Mouse (Mus musculus) midbrain, embryonic 13.5 days (tissue): ENCODE data around the gene H2afy2. TPM values are rescaled to one million over a fixed set of nuclear protein-coding genes. Genes with fewer than 3 reads are reported as not detected.

Experiments
- ATAC-seq: fragments of 200-750 bp; cut with Nextera tagmentation; 2 replicates; pipeline ENCODE4 v1.8.0; 2017; ENCODE audit warnings: mild to moderate bottlenecking, moderate TSS enrichment, moderate library complexity
- H3K27ac ChIP-seq: fragments of 300-500 bp; sonication (generic); 2 replicates; pipeline ENCODE4 v1.5.1; 2015; ENCODE audit warnings: inconsistent platforms, mild to moderate bottlenecking, moderate library complexity
- H3K27me3 ChIP-seq: fragments of 300-500 bp; sonication (generic); 2 replicates; pipeline ENCODE4 v1.6.1; 2015; ENCODE audit warnings: mild to moderate bottlenecking, inconsistent platforms
- H3K36me3 ChIP-seq: fragments of 300-500 bp; sonication (generic); 2 replicates; pipeline ENCODE4 v1.6.1; 2015; ENCODE audit warnings: mild to moderate bottlenecking, inconsistent platforms
- H3K4me1 ChIP-seq: fragments of 300-500 bp; sonication (generic); replicated peaks from 2 replicates; pipeline ENCODE4 v1.6.1; 2015; ENCODE audit warnings: inconsistent platforms
- H3K4me2 ChIP-seq: fragments of 300-500 bp; sonication (generic); replicated peaks from 2 replicates; pipeline ENCODE4 v1.6.1; 2015; ENCODE audit warnings: moderate library complexity, mild to moderate bottlenecking, inconsistent platforms
- H3K4me3 ChIP-seq: fragments of 300-500 bp; sonication (generic); replicated peaks from 2 replicates; pipeline ENCODE4 v1.5.1; 2015; ENCODE audit warnings: mild to moderate bottlenecking, inconsistent platforms
- H3K9ac ChIP-seq: fragments of 300-500 bp; sonication (generic); replicated peaks from 2 replicates; pipeline ENCODE4 v1.6.1; 2015; ENCODE audit warnings: mild to moderate bottlenecking, inconsistent platforms
- H3K9me3 ChIP-seq: fragments of 300-500 bp; sonication (generic); 2 replicates; pipeline ENCODE4 v1.6.1; 2016; ENCODE audit warnings: mild to moderate bottlenecking, inconsistent platforms
- WGBS: fragments of 180-500 bp; shearing (Covaris S2); methylation state at CpG from one replicate; pipeline ENCODE4 v1.1.7; 2015; 5-methylcytosine and 5-hydroxymethylcytosine counted together
- polyA plus RNA-seq: library from polyadenylated mRNA; unstranded; fragments of >200 nt; fragmentation: Nextera tagmentation; extraction: Ambion mirVana; gene quantifications from 2 replicates; pipeline ENCODE4 v1.2.1, GENCODE M21; 2015

H2afy2 gene
- polyA plus RNA-seq, 1 experiment from 2014 or later = 350 TPM

DNA sequence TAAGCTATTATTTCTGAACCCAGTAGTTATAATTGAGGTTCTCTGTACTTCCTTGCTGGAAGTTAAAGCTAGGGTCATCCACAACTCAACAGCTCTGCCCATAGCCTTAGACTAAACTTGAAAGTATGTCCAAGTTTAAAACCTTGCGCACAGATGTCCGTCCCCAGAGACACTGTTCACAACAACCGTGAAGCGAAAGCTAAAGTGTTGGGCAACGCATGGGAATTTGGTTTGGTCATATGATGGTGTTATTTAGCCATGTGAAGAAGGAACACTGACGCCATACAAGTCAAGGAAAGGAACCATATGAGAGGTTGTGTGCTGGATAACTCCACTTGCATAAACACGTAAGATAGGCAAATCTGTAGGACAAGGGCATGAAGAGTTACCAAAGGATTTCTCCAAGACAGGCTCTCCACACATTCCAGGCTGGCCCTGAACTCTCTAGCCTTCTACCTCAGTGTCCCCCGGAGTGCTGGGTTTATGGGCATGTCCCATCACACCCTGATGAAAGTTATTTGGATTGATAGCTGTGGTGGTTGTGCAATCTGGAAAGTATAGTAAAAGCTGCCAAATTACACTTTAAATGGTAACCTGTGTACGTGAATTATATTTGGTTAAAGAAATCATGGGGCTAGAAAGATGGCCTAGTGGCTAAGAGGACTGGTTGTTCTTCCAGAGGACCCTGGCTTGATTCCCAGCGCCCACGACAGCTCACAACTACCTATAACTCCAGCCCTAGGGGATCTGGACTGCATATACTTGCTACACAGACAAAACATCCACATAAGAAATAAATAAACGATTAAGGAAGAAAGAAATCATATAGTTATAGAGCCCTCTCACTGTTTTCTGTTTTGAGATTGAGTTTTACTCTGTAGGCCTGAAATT, 66.3 kb downstream of the H2afy2 start:
- H3K9me3 ChIP-seq = no peaks in the 10 kb centered on the region
- no peak overlapping the region for H3K4me2 ChIP-seq
- no peak for ATAC-seq
- H3K27ac ChIP-seq = no peak overlapping the region
- 92% methylated on average over 12 of the region's 12 CpGs for whole genome bisulfite sequencing
- H3K36me3 ChIP-seq = no peaks in the 10 kb centered on the region
- H3K27me3 ChIP-seq = peaks cover 22% of the 10 kb centered on the region; the same call in 1 of the 2 replicates
- H3K9ac ChIP-seq = no peak overlapping the region
- H3K4me1 ChIP-seq = peaks cover 10% of the 10 kb centered on the region
- no peak overlapping the region for H3K4me3 ChIP-seq

DNA sequence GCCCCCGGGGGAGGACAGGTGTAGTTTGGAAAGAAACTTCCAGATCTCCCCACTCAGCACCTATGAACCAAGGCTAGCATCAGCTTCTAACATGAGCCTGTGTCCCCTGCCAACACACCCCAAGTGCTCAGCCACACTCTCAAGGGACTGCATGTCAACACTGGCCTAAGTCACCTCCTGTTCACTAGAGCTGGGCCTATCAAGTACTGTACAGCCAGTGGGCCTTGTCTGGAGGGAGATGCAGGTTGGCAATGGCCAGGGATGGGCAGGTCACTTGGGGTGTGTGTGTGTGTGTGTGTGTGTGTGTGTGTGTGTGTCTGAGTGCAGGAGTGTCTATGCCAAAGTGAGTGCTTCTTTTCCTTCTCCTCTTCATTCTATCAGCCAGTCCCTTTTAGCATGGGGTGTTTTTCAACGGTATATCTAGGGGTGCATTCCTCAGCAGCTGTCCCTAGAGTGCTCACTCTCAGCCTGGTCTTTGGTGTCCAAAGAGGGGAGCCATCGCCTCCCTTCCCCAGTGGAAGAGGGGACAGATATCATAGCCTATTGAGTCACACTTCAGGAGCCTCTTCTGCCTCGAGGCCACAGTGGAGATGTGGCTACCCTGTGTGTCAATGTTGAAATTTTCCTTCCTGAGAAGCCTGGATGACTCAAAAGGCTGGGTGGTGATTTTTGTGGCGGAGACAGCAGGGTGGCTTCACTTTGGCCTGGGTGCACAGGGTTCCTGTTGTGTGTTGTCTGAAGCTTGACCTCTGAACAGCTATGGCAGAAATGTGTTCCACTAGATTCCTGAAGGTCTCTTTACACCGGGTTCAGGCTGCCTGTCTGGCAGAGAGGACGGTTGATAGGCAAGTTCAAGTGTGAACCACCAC, 67.7 kb downstream of the H2afy2 start:
- Histone ChIP-seq H3K36me3 (no peaks in the 10 kb centered on the region), H3K9me3 (no peaks in the 10 kb centered on the region), H3K9ac (no peak overlapping the region), H3K4me2 (peak overlapping the region; percentile 87; the same call in 1 of the 2 replicates), H3K4me3 (no peak overlapping the region), H3K27ac (no peak overlapping the region), H3K27me3 (peaks cover 24% of the 10 kb centered on the region; the same call in 1 of the 2 replicates), H3K4me1 (peaks cover 10% of the 10 kb centered on the region)
- WGBS = 77% methylated on average over 7 of the region's 7 CpGs
- ATAC-seq = peak; percentile 47; the same call in 1 of the 2 replicates

DNA sequence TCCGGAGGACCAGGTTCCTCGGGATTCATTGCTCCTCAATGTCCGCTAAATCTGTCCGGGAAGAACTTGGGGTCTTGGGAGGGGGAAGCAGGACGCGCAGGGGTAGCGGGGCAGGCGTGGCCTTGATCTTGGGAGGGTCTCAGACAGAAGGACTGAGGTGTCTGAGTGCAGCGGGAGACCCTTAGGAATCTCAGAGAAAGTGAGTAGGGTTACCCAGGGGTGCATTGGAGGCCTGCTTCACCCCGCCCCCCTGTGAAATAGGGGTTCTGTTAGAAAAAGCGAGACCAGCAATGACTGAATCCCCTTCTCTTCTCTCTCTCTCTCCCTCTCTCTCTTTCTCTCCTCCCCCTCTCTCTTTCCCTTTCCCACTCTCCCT, 68.5 kb downstream of the H2afy2 start:
- Histone ChIP-seq H3K27ac (no peak overlapping the region), H3K9me3 (no peaks in the 10 kb centered on the region), H3K4me3 (peak overlapping the region; percentile 52), H3K4me1 (peaks cover 10% of the 10 kb centered on the region), H3K27me3 (peaks cover 24% of the 10 kb centered on the region; the same call in 1 of the 2 replicates), H3K36me3 (no peaks in the 10 kb centered on the region), H3K4me2 (peak overlapping the region; percentile 87), H3K9ac (peak overlapping the region; percentile 62)
- ATAC-seq = peak; percentile 68
- 4% methylated on average over 11 of the region's 11 CpGs for WGBS

DNA sequence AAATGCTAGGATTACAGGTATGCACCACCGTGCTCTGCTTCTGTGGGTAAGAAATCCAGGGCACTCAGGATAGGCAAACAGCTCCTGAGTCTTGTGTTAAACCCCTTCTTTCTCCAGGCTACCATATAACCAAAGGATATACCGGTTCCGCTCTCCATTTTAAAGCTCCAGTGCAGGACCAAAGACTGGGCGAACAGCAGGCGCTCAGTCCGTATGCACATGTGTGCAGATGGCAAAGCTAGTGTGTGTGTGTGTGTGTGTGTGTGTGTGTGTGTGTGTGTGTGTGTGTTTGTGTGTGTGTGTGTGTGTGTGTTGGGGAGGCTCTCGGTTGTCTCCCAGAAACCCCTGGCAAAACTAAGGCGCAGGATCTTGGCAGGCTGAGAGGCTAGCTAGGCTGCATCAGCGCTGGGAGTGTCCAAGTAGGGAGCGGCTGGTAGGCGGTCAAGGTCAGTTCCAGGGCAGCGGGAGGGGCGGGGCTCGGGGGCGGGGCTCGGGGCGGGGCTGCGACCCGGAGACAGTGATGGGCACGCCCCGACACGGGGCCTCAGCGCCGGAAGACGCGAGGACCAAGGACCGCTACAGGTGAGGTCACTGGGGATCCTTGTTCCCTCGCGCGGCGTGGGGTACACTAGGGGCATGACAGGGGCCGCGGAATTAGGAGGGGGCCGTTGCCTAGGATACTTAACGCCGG, 69.0 kb downstream of the H2afy2 start, which contains the start of gene Aifm2:
Gene Aifm2, plus strand, starts transcription at position 493 of the 691 bp plus-strand sequence.
- Histone ChIP-seq H3K36me3 (no peaks in the 10 kb centered on the region), H3K4me2 (peak within 1 kb of the TSS; percentile 87), H3K27me3 (peaks cover 24% of the 10 kb centered on the region; the same call in 1 of the 2 replicates), H3K4me1 (peaks cover 10% of the 10 kb centered on the region), H3K27ac (no peak within 1 kb of the TSS), H3K9ac (peak within 1 kb of the TSS; percentile 62), H3K4me3 (peak within 1 kb of the TSS; percentile 52), H3K9me3 (no peaks in the 10 kb centered on the region)
- 14% methylated on average over 32 of the region's 36 CpGs for WGBS
- peak; percentile 88 for ATAC-seq

DNA sequence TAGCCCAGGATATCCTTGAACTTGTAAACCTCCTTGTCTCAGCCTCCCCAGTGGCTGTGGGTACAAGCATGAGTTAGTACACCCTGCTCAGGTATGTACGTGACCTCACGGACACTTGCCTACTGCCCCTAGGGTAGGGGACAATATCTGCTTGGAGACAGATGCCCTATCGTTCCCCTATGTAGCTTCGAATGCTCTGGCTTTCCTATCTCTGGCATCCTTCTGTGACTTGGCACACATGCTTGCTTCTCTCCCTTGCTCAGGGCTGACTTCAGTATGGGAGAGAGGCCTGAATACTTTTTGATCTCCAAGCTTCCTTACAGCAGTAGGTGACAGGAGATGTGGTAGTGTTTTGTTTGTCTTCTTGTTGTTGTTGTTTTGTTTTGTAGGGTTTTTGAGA, 69.8 kb downstream of the H2afy2 start:
- Histone ChIP-seq H3K27me3 (peaks cover 24% of the 10 kb centered on the region; the same call in 1 of the 2 replicates), H3K27ac (no peak overlapping the region), H3K9ac (no peak overlapping the region), H3K36me3 (no peaks in the 10 kb centered on the region), H3K4me3 (no peak overlapping the region), H3K4me1 (peaks cover 10% of the 10 kb centered on the region), H3K9me3 (no peaks in the 10 kb centered on the region), H3K4me2 (no peak overlapping the region)
- no peak for ATAC-seq
- 98% methylated on average over 4 of the region's 4 CpGs for WGBS

DNA sequence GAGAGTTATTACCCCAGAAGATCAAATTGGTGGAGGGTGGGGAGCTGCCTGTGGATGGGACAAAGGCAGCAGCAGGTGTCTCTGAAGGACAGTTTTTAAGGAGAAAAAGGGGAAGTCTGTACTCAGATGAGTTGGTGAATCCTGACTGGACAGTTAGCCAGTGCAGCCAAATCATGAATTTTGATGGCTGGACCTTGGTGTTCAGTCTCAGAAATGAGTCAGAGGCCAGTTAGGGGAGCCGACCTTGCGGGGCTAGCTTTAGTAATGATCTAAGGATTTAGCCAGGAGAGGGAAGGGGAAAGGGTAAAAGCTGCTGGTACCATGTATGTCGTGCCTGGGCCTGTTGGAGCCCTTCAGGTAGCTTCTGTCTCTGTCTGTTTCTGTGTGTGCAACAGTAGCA, 70.3 kb downstream of the H2afy2 start:
- H3K9me3 ChIP-seq = no peaks in the 10 kb centered on the region
- H3K36me3 ChIP-seq = no peaks in the 10 kb centered on the region
- no peak overlapping the region for H3K4me2 ChIP-seq
- 75% methylated on average over 3 of the region's 3 CpGs for WGBS
- peaks cover 24% of the 10 kb centered on the region; the same call in 1 of the 2 replicates for H3K27me3 ChIP-seq
- H3K9ac ChIP-seq = no peak overlapping the region
- peaks cover 10% of the 10 kb centered on the region for H3K4me1 ChIP-seq
- H3K4me3 ChIP-seq = no peak overlapping the region
- no peak for ATAC-seq
- H3K27ac ChIP-seq = no peak overlapping the region

DNA sequence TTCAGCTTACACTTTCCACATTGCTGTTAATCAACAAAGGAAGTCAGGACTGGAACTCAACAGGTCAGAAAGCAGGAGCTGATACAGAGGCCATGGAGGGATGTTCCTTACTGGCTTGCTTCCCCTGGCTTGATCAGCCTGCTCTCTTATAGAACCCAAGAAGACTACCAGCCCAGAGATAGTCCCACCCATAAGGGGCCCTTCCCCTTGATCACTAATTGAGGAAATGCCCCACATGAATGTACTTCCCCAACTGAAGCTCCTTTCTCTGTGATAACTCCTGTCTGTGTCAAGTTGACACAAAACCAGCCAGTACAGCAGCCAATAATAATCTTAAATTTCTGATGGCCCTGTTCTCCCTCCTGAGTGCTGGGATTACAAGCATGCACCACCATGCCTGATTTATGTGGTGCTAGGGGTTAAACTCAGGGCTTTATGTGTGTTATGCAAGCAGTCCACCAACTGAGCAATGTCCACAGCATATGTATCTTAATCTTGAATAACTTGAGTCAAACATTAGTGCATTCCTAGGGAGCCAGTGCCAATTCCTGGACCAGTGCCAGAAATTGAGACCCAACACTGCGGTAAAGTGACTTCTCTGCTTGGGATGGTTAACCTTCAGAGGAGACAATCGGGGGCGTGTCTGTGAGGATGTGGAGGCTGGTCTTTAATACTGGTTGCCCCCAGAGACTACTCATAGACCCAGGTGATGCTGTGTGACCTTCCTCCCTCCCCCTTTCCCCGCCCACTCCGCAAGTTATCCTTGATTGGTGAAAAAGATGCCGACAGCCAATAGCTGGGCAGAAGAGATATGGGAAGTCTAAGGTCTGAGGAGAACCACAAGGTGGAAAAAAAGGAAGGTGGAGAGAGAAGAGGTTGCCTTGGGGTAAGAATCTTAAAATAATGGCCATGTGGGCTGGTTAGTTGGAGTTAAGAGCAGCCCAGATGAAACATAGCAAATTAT, 77.3 kb downstream of the H2afy2 start:
- Histone ChIP-seq H3K27me3 (no peaks in the 10 kb centered on the region), H3K4me3 (no peak overlapping the region), H3K9ac (no peak overlapping the region), H3K9me3 (no peaks in the 10 kb centered on the region), H3K36me3 (peaks cover 26% of the 10 kb centered on the region), H3K4me1 (no peaks in the 10 kb centered on the region), H3K4me2 (no peak overlapping the region), H3K27ac (no peak overlapping the region)
- WGBS = 72% methylated on average over 6 of the region's 6 CpGs
- no peak for ATAC-seq

DNA sequence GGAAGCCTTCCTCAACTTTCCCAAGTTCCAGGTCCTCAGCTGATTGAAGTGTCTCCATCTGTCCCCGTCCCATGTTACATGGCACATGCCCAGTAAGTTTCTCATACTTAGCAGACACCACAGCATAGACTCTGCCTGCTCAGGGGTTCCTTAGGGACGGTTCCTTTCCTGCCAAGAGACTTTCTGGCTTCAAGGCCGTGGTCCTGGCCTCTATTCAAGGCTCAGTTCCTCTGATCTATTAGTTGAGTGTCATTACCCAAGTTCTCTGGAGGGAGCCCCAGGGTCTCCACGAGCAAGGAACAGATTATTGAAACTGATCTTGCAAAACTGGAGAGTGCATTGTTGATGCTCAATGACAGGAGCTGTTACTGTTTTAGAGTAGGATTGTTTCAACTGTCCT, 79.3 kb downstream of the H2afy2 start:
- no peak overlapping the region for H3K4me3 ChIP-seq
- no peak overlapping the region for H3K4me2 ChIP-seq
- H3K36me3 ChIP-seq = peaks cover 34% of the 10 kb centered on the region
- WGBS = 80% methylated on average over 4 of the region's 4 CpGs
- H3K4me1 ChIP-seq = no peaks in the 10 kb centered on the region
- ATAC-seq = no peak
- H3K27me3 ChIP-seq = no peaks in the 10 kb centered on the region
- H3K27ac ChIP-seq = no peak overlapping the region
- H3K9ac ChIP-seq = no peak overlapping the region
- no peaks in the 10 kb centered on the region for H3K9me3 ChIP-seq

DNA sequence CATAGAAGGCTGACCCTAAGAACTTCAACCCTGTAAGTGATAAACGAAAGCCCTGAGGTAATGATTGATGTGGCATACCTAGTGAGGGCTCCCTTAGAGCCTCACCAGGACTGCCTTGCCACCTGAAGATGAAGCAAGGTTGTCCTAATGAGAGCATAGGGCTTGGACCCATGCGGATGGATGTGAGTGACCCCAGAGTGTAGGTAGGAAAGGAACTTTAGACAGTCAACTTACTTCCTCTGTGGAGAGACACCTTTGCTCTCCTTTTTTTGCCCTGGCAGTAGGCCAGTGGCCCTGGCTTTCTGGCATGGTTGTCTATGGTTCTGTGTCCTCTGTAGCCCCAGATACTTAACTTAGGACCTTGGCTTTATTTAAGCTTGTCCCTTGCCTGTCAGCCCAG, 86.9 kb downstream of the H2afy2 start:
- no peak for ATAC-seq
- Histone ChIP-seq H3K36me3 (peaks cover 35% of the 10 kb centered on the region), H3K9ac (peak overlapping the region; percentile 82; the same call in 1 of the 2 replicates), H3K27ac (no peak overlapping the region), H3K4me1 (peaks cover 20% of the 10 kb centered on the region), H3K27me3 (no peaks in the 10 kb centered on the region), H3K4me3 (peak overlapping the region; percentile 96), H3K4me2 (peak overlapping the region; percentile 100), H3K9me3 (no peaks in the 10 kb centered on the region)
- 97% methylated on average over 2 of the region's 2 CpGs for WGBS

DNA sequence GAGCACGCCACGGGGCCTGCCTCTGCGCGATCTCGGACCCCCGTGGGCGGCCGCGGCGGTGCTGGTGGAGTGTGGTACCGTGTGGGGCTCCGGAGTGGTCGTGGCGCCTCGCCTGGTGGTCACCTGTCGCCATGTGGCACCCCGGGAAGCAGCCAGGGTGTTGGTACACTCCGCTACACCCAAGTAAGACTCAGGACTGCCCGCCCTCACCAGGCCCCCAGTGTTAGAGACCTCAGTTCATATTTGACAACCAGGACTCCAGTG, 87.5 kb downstream of the H2afy2 start:
- no peak overlapping the region for H3K27ac ChIP-seq
- H3K27me3 ChIP-seq = no peaks in the 10 kb centered on the region
- H3K36me3 ChIP-seq = peaks cover 35% of the 10 kb centered on the region
- H3K4me2 ChIP-seq = peak overlapping the region; percentile 100
- H3K4me1 ChIP-seq = peaks cover 20% of the 10 kb centered on the region
- H3K9me3 ChIP-seq = no peaks in the 10 kb centered on the region
- peak overlapping the region; percentile 96 for H3K4me3 ChIP-seq
- H3K9ac ChIP-seq = peak overlapping the region; percentile 82
- WGBS = 12% methylated on average over 19 of the region's 19 CpGs
- ATAC-seq = no peak
